Mouse (Mus musculus): ENCODE results near the gene Tm6sf2.

Gene Tm6sf2

DNA sequence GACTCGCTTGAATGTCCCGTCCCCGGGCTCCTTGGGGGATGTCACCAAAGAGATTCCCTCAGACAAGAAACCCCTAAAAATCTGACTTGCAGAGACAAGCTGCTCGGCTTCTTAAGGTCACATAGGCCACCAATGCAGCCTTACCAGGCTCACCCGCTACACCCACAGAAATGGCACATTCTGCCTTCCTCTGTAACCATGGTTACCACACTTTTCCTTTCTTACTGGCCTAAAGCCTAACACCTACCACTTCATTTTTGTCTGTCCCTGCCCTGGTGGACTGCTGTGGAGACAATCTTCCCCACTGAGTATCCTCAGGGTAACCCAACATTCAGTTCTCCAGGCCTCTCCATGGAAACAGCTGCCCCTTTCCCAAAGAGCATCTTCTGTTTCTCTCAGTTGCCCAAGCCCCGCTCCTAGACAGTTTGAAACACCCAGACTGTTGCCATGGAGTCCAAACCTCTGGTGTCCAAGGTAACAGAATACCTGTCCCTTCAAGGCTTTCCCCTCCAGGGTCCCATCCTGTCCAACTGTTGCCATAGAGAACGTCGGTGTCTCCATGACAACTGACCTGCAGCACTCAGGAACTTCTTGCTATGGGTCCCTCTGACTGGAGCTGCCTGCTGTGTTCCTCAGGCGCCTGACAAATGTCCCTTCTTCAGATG, 16.7 kb downstream of the Tm6sf2 start:
- DNase-seq (ENCODE audit: low read depth) = no peak

DNA sequence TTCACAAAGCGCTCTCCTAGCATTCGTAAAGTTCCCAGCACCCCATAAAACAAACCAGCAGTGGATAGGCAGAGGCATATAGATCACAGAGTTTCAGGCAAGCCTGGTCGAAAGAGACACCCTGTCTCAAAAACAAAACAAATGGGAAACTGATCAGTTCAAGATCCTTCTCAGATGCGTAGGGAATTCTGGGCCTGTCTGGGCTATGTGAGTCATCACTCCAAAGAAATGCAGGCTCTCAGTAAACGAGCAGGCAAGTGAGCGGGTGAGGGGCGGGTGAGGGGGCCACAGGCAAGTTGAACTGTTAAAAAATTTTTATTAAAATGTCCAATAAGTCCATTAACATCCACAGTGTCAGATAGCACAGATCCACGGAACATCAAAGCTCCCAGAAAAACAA, 20.1 kb downstream of the Tm6sf2 start:
- no peak for DNase-seq (ENCODE audit: low read depth)

DNA sequence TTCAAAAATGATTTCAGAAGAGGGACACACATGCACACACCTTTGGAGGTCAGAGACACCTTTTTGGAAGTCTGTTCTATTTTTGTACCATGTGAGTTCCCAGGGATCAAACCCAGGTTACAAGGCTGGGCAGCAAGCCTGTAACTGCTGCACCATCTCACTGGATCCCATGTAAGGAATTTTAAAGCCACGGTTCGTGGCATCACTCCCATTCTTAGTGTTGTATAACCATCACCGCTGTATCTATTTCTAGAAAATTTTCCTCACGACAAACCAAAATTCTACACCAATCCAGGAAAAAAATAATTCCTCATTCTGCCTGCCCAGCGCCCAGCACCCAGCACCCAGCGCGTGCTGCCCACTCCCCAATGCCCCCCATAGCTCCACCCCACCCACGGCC, 26.6 kb downstream of the Tm6sf2 start:
- DNase-seq (ENCODE audit: low read depth) = no peak

GRCm38 (mm10) chr8:70100241-70100640, 27.5 kb downstream of the Tm6sf2 start:
- no peak for DNase-seq (ENCODE audit: low read depth)

- DNase-seq (ENCODE audit: low read depth) = peak; percentile 77
Observed at GRCm38 (mm10) chr8:70104506-70104905, 31.8 kb downstream of the Tm6sf2 start.

DNA sequence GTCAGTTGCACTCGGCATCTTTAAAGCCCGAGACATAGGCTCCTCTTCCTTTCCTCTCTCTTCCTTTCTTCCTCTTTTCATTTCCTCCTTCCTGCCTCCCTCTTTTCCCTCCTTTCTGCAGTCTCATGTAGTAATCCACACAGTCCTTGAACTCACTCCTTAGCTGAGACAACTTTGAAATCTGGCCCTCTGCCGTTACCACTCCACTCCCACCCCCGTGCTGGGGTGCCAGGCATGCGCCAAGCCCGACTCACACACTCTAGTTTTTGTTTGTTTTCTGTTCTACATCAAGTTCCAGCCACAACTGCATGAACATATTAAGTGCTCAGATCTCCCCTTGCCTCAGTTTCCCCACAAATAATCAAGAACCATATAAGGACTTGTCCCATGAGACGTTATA, 32.2 kb downstream of the Tm6sf2 start:
- no peak for DNase-seq (ENCODE audit: low read depth)

DNA sequence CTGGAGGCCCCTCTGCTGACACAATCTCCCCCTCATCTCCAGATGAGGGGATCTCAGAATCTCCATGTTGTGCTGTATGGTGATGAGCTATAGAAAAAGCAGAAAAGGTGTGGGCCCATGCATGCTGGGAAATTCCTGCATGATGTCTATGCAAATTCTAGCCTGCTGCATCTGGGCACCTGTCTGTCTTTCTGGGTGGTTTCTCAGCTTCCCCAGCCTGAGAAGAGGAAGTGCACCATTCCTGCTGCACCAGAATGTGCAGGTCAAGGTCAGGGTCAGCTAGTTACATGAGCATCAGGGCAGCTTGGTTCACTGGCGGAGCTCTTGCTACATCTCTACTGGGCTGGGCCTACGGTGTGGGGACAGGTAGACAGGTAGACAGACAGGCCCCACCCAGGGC, 37.7 kb downstream of the Tm6sf2 start:
- DNase-seq (ENCODE audit: low read depth) = no peak

DNA sequence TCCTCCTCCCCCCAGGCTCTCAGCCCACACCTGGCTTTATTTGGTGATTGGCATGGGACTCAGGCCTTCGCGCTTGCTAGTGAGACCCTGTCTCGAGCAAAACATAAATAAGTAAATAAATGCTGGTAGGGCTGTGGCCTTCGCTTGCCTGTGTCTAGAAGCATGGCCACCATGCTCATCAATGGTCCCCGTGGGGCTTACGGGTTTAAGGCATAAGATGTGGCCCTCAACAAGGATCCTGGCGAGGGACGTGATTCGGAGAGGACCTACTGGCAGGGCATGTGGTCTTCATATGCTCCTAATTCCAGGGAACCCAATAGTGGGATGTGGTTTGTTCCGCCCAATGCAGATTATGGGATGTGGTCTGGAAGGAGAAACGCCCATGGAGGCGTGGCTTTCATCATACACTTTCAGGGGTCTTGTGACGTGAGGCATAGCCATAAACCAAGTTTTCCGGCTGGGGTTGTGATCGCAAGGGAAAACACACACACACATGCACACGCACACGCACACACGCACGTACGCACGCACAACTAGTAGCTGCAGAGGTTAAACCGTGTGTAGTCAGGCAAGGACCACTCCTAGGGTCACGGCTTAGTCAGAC, 38.6 kb downstream of the Tm6sf2 start:
- no peak for DNase-seq (ENCODE audit: low read depth)

- no peak for DNase-seq (ENCODE audit: low read depth)
Observed at GRCm38 (mm10) chr8:70112401-70113016, 39.8 kb downstream of the Tm6sf2 start.

DNA sequence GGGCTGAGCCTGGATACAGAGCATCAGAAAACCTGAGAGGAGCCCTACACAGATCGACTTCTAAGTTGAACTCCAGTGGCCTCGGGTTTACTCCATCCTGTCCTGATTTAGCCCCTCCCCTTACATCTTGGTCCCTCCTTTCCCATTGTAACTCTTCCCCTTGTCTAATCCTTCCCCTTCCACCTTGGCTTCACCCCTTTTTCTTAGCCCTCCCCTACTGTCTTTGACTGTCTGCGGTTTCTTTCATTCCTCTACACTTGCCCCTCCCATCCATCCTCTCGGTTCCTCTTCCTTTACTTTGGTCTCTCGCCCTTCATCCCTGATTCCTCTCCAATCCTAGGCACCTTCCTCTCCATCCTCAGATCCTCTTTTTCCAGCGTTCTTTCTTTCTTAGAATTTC, 41.8 kb downstream of the Tm6sf2 start:
- DNase-seq (ENCODE audit: low read depth) = no peak

DNA sequence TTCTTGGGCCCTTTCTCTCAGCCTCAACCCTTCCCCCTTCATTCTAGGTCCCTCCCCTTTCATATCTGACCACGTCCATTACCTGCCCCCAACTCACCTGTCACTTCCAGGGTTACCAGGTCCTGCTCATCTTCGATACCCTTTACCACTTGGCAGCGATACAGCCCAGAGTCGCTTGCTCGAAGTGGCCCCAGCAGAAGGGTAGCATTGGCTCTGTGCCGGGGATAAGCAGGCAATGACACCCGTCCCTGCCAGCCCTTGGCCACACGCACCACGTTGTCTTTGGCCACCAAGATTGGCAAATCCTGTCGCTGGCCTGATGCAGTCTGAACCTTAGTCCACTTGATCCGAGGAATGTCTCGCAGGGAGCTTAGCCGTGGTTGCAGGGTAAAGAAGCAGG, 42.2 kb downstream of the Tm6sf2 start:
- no peak for DNase-seq (ENCODE audit: low read depth)

DNA sequence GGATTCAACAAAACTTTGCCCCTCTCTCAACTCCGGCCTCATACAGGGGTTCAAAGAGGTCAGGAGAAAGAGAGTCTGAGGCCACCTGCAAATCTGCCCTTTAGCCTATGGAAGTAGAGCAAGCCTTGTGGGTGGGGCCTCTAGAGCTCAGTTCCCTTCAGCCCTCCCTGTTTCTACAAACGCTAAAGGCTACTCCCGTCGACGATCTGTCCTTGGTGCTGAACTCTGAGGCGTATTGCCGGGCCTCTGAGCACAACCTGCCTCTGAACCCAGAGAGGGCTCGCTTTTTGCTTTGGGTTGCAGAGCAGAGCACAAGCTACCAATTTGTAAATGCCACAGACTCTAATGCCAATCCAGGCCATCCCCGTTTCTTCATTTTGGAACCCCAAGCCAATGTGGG, 44.9 kb downstream of the Tm6sf2 start:
- DNase-seq (ENCODE audit: low read depth) = peak; percentile 51

DNA sequence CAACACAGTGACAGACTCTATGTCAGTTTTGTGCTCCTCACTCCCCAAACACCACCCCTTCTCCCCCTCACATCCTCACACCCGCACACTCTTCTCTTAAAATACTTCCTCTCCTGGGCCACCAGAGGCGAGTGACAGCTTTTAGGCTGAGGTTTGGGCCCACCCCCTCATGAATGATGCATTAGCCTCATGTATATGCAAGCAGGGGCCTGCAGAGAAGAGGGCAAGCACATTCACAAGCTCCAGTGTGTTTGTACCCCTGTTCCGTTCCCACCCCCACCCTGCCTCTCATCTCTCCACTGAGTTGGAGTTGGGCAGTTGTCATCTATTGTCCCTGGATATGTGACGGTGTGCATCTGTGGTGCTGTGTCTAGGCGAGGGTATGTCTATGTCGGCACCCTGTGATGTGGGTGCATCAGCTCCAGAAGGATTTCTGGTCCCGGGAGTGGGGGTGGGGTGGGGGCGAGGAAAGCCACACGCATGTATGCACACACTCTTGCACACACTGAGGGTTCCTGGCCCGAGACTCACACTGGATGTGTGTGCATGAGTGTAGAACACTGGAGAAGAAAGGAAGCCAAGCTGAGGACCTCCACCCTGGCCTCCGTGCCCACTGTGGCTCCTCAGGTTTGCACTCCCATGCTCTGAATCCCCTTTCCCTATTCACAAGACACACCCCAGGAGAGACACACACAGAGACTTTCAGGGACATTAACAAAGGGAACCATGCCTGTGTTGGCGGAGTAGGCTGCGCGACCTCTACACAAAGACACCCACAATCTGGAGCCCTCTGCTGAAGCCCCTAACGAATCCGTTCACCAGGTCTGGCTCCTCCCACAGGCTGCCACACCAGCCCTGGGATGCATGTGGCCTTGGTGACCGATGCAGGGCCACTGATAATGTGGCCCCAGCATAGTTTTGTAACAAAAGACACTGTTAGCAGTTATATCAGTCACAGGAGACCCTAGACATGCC, 46.3 kb downstream of the Tm6sf2 start:
- no peak for DNase-seq (ENCODE audit: low read depth)

- DNase-seq (ENCODE audit: low read depth) = peak; percentile 51
Observed at GRCm38 (mm10) chr8:70120667-70121066, 47.9 kb downstream of the Tm6sf2 start, which contains the start of gene Ncan. TSS of gene Ncan (minus strand) at chr8:70120873.

- DNase-seq (ENCODE audit: low read depth) = peak; percentile 47
Observed at GRCm38 (mm10) chr8:70122863-70123262, 50.1 kb downstream of the Tm6sf2 start.

DNA sequence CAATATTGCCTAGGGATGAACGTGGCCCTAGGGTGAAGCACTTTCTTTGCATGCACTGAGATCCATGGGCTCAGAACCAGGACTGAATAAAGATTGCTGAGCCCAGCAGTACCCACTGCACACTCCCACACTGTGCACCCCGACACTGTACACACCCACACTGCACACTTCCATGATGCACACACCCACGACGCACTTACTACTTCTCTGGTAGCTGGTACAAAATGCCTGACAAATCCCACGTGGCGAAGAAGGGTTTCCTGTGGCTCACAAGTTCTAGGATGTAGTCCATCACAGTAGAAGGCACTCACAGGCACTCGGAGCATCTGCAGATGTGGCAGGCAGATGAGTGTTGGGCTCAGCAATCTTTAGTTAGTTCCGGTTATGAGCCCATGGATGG, 52.3 kb downstream of the Tm6sf2 start:
- no peak for DNase-seq (ENCODE audit: low read depth)

DNA sequence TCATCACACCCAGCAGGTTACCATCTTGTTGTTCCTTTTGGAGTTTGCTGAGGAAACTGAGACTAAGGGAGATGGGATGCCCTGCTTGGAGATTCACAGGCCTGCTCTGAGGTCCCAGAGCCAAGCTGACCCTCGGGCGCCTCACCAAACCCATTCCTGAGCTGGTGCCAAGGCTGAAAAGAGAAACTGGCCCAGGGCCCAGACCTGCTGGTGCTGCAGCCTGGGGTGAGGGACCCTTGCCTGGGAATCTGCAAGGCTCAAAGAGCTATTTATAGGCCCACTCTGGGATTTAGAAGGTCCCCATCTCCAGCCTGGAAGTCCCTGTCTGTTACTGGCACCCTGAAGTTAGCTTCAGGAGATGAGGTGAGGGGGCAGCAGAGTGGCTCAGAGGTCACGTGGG, 55.7 kb downstream of the Tm6sf2 start:
- no peak for DNase-seq (ENCODE audit: low read depth)

- no peak for DNase-seq (ENCODE audit: low read depth)
Observed at GRCm38 (mm10) chr8:70129309-70129952, 56.7 kb downstream of the Tm6sf2 start.
